Mouse (Mus musculus) cerebral cortex, adult 2 months (tissue): ENCODE data around the gene Nmb.

Source experiments
- WGBS: fragments of 180-500 bp; shearing (Covaris S2); methylation state at CpG from one replicate; pipeline ENCODE4 v1.1.7; 2018; 5-methylcytosine and 5-hydroxymethylcytosine counted together

Gene Nmb

GRCm38 (mm10) chr7:80904921-80905515, at the start of gene Nmb:
Gene Nmb, minus strand, starts transcription at chr7:80905076.
- WGBS, result 3% methylated on average over 19 of the region's 19 CpGs

DNA sequence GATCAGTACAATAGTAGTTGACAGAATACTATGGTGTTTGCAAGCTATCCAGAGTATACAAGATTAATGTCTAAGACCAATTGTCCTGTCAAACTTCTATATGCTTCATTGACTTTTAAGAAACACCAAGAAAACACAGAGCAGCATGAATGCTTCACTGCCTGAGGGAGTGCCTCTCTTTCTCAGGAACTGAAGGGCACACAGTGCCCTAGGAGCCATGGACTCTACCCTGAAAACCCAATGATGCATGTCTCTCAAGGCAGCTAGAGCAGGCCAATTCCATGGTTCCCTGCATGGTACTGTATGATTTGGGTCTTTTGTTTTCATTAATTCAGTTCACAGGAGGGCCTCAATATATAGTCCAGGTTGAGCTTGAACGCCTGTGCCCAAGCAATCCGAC, 49.4 kb upstream of the Nmb start:
- 89% methylated on average over 2 of the region's 2 CpGs for WGBS

DNA sequence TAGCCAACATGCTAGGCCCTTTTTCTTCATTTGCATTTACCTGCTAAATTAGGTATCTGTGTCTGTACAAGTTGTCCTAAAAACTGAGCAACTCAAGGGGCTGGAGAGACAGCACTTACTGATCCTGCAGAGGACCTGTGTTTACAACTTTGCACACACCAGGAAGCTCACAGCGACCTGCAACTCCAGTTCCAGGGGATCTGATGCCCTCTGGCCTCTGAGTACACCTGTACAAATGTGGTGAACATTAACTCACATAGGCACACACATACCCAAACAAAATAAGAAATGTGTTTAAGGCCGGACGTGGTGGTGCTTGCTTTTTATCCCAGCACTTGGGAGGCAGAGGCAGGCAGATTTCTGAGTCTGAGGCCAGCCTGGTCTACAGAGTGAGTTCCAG, 47.3 kb upstream of the Nmb start:
- 75% methylated on average over 3 of the region's 3 CpGs for WGBS

- 86% methylated on average over 4 of the region's 4 CpGs for WGBS
Observed at GRCm38 (mm10) chr7:80951461-80951860, 46.6 kb upstream of the Nmb start.

GRCm38 (mm10) chr7:80947445-80948350, 42.8 kb upstream of the Nmb start, which contains the start of gene Sec11a:
Gene Sec11a, minus strand, starts transcription at chr7:80947780.
- 2% methylated on average over 44 of the region's 44 CpGs for WGBS

GRCm38 (mm10) chr7:80939808-80940207, 34.9 kb upstream of the Nmb start:
- 94% methylated on average over 4 of the region's 4 CpGs for WGBS

- WGBS, result 51% methylated on average over 7 of the region's 7 CpGs
Observed at GRCm38 (mm10) chr7:80936617-80937303, 31.9 kb upstream of the Nmb start.

DNA sequence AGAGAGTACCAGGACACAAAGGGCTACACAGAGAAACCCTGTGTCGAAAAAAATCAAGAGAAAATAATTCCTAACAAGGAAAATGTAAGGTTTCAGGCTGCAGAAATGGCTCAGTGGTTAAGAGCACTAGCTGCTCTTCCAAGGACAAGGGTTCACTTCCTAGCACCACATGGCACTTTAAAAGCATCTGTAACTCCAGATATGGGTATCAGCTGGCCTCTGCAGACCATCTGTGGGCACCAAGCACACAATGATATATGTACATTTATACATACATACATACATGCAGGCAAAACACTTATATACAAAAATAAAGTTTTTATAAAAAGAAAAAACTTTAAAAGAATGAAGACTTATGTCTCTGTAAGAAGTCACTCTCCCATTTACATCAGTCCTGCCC, 31.0 kb upstream of the Nmb start:
- 91% methylated on average over 1 of the region's 1 CpGs for WGBS

GRCm38 (mm10) chr7:80932777-80933176, 27.9 kb upstream of the Nmb start:
- WGBS, result 83% methylated on average over 1 of the region's 1 CpGs

GRCm38 (mm10) chr7:80931618-80932207, 26.8 kb upstream of the Nmb start:
- 55% methylated on average over 8 of the region's 8 CpGs for WGBS

DNA sequence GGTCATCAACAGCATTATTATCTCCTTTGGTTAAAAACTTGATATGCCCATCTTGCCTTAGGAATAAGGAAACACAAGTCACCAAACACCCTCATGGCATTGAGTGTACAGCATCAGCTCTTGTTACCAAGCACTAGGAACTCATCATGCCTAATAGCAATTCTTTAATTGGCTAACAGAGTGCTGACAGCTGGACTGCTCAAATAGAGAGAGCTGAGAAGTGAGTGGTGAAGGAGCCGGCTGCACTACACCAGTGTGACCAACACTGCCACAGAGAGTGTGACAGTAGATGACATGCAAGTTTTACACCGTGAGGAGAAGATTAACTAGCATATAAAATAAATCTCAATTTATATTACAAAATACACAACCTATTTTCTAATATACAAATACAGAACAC, 18.3 kb upstream of the Nmb start:
- 77% methylated on average over 2 of the region's 2 CpGs for WGBS

- WGBS, result 86% methylated on average over 5 of the region's 5 CpGs
Observed at GRCm38 (mm10) chr7:80919647-80920008, 14.8 kb upstream of the Nmb start.

DNA sequence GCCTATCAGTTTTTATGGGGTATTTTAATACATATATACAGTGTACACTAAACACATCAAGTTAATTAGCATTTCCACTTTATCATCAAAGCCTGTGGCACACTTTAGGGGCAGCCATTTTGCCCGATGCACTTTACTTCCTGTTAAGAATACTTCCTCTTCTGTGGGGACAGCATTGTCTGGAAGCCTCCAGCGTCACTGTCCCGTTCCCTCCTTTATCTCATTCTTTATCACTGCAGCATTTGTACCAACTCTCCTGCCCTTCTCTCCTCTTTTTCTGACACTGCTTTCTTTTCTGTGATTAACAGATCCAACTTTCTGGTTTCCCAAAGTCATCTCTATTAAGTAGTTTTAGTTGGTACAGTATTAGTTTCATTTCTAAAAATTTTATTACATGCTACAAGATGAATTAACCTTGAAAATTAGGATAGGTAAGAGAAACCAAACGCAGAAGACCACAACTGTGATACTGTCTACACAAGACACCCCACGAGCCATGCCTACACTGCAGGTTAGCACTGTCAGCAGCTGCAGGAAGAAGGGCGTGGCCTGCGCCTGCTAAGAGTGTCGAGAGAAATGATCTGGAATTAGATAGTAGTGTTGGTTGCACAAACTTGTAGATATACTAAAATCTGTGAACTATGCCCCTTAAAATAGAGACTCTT, 14.2 kb upstream of the Nmb start:
- 72% methylated on average over 8 of the region's 8 CpGs for WGBS

- 78% methylated on average over 4 of the region's 4 CpGs for WGBS
Observed at GRCm38 (mm10) chr7:80917916-80918465, 13.1 kb upstream of the Nmb start.

DNA sequence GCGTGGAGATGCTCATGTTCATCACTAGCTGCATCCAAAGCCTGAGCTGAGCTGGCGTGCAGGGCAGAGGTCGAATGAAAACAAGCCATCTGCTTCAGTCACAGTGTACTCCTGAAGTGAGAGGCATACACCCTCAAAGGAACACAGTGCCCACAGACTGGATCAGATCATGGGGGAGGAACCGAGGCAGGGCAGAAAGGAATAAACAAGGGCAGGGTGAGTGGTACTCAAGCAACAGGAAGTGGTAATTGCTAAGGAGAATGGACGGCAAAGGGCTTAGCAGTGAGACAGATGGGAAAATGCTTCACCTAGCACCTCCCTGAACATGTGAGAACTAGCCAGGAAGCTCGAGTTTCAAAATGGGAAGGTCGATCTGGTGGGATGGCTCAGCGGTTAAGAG, 7.6 kb upstream of the Nmb start:
- 82% methylated on average over 8 of the region's 8 CpGs for WGBS

- WGBS, result 69% methylated on average over 7 of the region's 7 CpGs
Observed at GRCm38 (mm10) chr7:80911053-80911452, 6.2 kb upstream of the Nmb start.

- 91% methylated on average over 11 of the region's 11 CpGs for WGBS
Observed at GRCm38 (mm10) chr7:80903625-80904422, 1.1 kb downstream of the Nmb start.

GRCm38 (mm10) chr7:80901541-80902274, 3.2 kb downstream of the Nmb start:
- WGBS, result 21% methylated on average over 15 of the region's 15 CpGs

GRCm38 (mm10) chr7:80900944-80901501, 3.9 kb downstream of the Nmb start, which contains the start of gene Wdr73:
Gene Wdr73, minus strand, starts transcription at chr7:80901269.
- under 1% methylated on average over 36 of the region's 36 CpGs for WGBS
